Mouse (Mus musculus) R1 (cell line): Measurements from ENCODE around the gene 1700037C18Rik.

Experiments used
- DNase-seq: peaks from one replicate; pipeline ENCODE4 v3.0.0-alpha.2; 2018; ENCODE audit warnings: low read depth, low spot score

1700037C18Rik gene

GRCm38 (mm10) chr16:3908537-3909111, at the start of gene 1700037C18Rik, which contains the start of gene Cluap1:
1700037C18Rik (minus strand) TSS chr16:3908689.
Cluap1 (plus strand) TSS chr16:3908801.
- peak; percentile 96 for DNase-seq

- no peak for DNase-seq
Observed at GRCm38 (mm10) chr16:3956369-3956768, 47.9 kb upstream of the 1700037C18Rik start.

GRCm38 (mm10) chr16:3951141-3951540, 42.7 kb upstream of the 1700037C18Rik start:
- no peak for DNase-seq

GRCm38 (mm10) chr16:3934701-3935100, 26.2 kb upstream of the 1700037C18Rik start:
- DNase-seq = no peak

GRCm38 (mm10) chr16:3934091-3934490, 25.6 kb upstream of the 1700037C18Rik start:
- no peak for DNase-seq

- no peak for DNase-seq
Observed at GRCm38 (mm10) chr16:3933536-3933935, 25.0 kb upstream of the 1700037C18Rik start.

GRCm38 (mm10) chr16:3929151-3929550, 20.7 kb upstream of the 1700037C18Rik start:
- DNase-seq = peak; percentile 59

- DNase-seq = no peak
Observed at GRCm38 (mm10) chr16:3928582-3928981, 20.1 kb upstream of the 1700037C18Rik start.

- no peak for DNase-seq
Observed at GRCm38 (mm10) chr16:3923966-3924365, 15.5 kb upstream of the 1700037C18Rik start.

GRCm38 (mm10) chr16:3923515-3923914, 15.0 kb upstream of the 1700037C18Rik start:
- no peak for DNase-seq

GRCm38 (mm10) chr16:3920756-3921155, 12.3 kb upstream of the 1700037C18Rik start:
- no peak for DNase-seq

GRCm38 (mm10) chr16:3909118-3909517, 629 bp upstream of the 1700037C18Rik start:
- DNase-seq = no peak

GRCm38 (mm10) chr16:3907471-3907870, 1.0 kb downstream of the 1700037C18Rik start:
- no peak for DNase-seq

GRCm38 (mm10) chr16:3896553-3896952, 11.9 kb downstream of the 1700037C18Rik start:
- DNase-seq = no peak

- no peak for DNase-seq
Observed at GRCm38 (mm10) chr16:3896046-3896445, 12.4 kb downstream of the 1700037C18Rik start.

- peak; percentile 86 for DNase-seq
Observed at GRCm38 (mm10) chr16:3895173-3895792, 13.2 kb downstream of the 1700037C18Rik start.

- no peak for DNase-seq
Observed at GRCm38 (mm10) chr16:3893739-3894138, 14.8 kb downstream of the 1700037C18Rik start.

- no peak for DNase-seq
Observed at GRCm38 (mm10) chr16:3891621-3892295, 16.7 kb downstream of the 1700037C18Rik start.

- DNase-seq = no peak
Observed at GRCm38 (mm10) chr16:3885065-3885670, 23.3 kb downstream of the 1700037C18Rik start.

- peak; percentile 93 for DNase-seq
Observed at GRCm38 (mm10) chr16:3884201-3885064, 24.1 kb downstream of the 1700037C18Rik start, which contains the start of the genes Zfp597 and Gm20695. Zfp597 (minus strand) TSS chr16:3884561. Gm20695 (plus strand) TSS chr16:3884648.

- no peak for DNase-seq
Observed at GRCm38 (mm10) chr16:3876346-3876745, 32.1 kb downstream of the 1700037C18Rik start.
